ENCODE assay signal across 8 mouse cellular contexts in the genomic region with DNA sequence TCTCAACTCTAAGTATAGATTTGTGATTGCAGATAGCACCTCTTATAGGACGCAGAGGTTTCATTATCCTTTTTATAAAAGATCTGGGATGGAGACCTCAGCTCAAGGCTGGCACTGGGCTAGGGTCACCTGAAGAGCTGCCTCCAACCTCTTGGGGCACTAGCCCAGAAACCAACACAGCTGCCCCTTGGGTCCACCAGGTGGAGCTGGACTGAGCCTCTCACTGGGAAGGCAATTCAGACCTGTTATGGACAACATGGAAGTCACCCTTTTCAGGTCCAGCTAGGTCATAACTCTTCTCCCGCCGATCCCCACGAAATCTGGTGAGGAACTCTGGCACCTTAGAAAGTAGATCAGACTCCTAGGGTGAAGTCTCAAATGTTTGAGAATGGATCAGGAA.
DNase-seq lines count a peak whose midpoint lies in the region; ATAC-seq lines count a peak whose summit lies in the region.

No protein-coding gene starts in this region.

- H3K36me3 ChIP-seq in heart, embryonic 12.5 days = no peaks in the 10 kb centered on the region
- H3K36me3 ChIP-seq in forebrain, embryonic 16.5 days (ENCODE audit: control insufficient read depth, insufficient read depth) = peaks cover 23% of the 10 kb centered on the region

- H3K9me3 ChIP-seq in heart, embryonic 12.5 days (replicated peaks) = no peaks in the 10 kb centered on the region
- no peaks in the 10 kb centered on the region for H3K9me3 ChIP-seq in forebrain, embryonic 16.5 days (ENCODE audit: control insufficient read depth, low read length)

- H3K4me2 ChIP-seq in heart, embryonic 12.5 days = no peak overlapping the region
- no peak overlapping the region for H3K4me2 ChIP-seq in forebrain, embryonic 16.5 days (ENCODE audit: low read length)

- ATAC-seq in heart, embryonic 12.5 days (ENCODE audit: insufficient number of reproducible peaks, low FRiP score) = no peak
- ATAC-seq in hematopoietic stem cell, adult 5-6 weeks (replicated peaks in 1 of 2; ENCODE audit: insufficient read depth in 1 of 2, low FRiP score in 2 of 2, low TSS enrichment in 1 of 2, low read depth in 1 of 2, poor library complexity in 2 of 2, severe bottlenecking in 2 of 2) = peak; percentile 80 to 83
- no peak for ATAC-seq in forebrain, embryonic 16.5 days

- no peaks in the 10 kb centered on the region for H3K4me1 ChIP-seq in heart, embryonic 12.5 days (replicated peaks)
- H3K4me1 ChIP-seq in forebrain, embryonic 16.5 days (replicated peaks; ENCODE audit: control insufficient read depth, insufficient read depth, low read length) = no peaks in the 10 kb centered on the region

- peak; percentile 18 to 32 for DNase-seq in heart, adult 9 months (ENCODE audit: low spot score in 2 of 2)
- DNase-seq in B cell, adult 2 months = peak; percentile 19 to 33
- peak; percentile 69 for DNase-seq in brain, adult 2 months (ENCODE audit: low read depth, low spot score)
- peak; percentile 66 for DNase-seq in retina, postnatal 1 day
- DNase-seq in layer of hippocampus, postnatal 36 days = no peak

- no peak overlapping the region for H3K27ac ChIP-seq in heart, embryonic 12.5 days (ENCODE audit: poor library complexity, severe bottlenecking)
- no peak overlapping the region for H3K27ac ChIP-seq in forebrain, embryonic 16.5 days (ENCODE audit: low read length)

- no peak overlapping the region for H3K9ac ChIP-seq in heart, embryonic 12.5 days
- no peak overlapping the region for H3K9ac ChIP-seq in forebrain, embryonic 16.5 days (replicated peaks; ENCODE audit: low read depth, low read length)

- no peak overlapping the region for H3K4me3 ChIP-seq in heart, embryonic 12.5 days
- no peak overlapping the region for H3K4me3 ChIP-seq in forebrain, embryonic 16.5 days (replicated peaks; ENCODE audit: low read length)

- 86% methylated on average over 4 of the region's 4 CpGs for WGBS in heart, embryonic 12.5 days
- 92% methylated on average over 4 of the region's 4 CpGs for WGBS in forebrain, embryonic 16.5 days

- peaks cover 12% of the 10 kb centered on the region; the same call in 1 of the 2 replicates for H3K27me3 ChIP-seq in heart, embryonic 12.5 days (replicated peaks)
- no peaks in the 10 kb centered on the region for H3K27me3 ChIP-seq in forebrain, embryonic 16.5 days (replicated peaks; ENCODE audit: control insufficient read depth, insufficient read depth, low read length)

Comparison
In these comparisons a context has a peak if more than half of its experiments do, and no peak if none do; other contexts are left out.
1. DNase-seq: peak in heart, adult 9 months (2 of 2), B cell, adult 2 months (2 of 2), brain, adult 2 months (single experiment) and retina, postnatal 1 day (single experiment); none in layer of hippocampus, postnatal 36 days (0 of 2).
2. ATAC-seq: peak in hematopoietic stem cell, adult 5-6 weeks (2 of 2); none in heart, embryonic 12.5 days (single experiment) and forebrain, embryonic 16.5 days (single experiment).